Mouse (Mus musculus) lung, postnatal 4 days (tissue): ENCODE measurements around the gene Zfp804a.

Experiments used
- DNase-seq, 2 experiments: peaks; one replicate each; pipeline ENCODE4 v3.0.0; 2021

Zfp804a gene

GRCm38 (mm10) chr2:82282591-82283269, 229.7 kb downstream of the Zfp804a start:
- no peak for DNase-seq

- no peak for DNase-seq
These were observed 242.0 kb downstream of the Zfp804a start for GRCm38 (mm10) chr2:82294932-82295493.
